Mouse (Mus musculus) megakaryocyte-erythroid progenitor cell, adult 5-6 weeks (primary cell): ENCODE measurements around the gene Irgm1. TPM values are rescaled to one million over a fixed set of nuclear protein-coding genes. Genes with fewer than 3 reads are reported as not detected.
"Not testable (repeated sequence)": the region's sequence is repeated elsewhere in the genome, so short reads cannot be mapped to it uniquely, and the experiment has no call there.

Source experiments
- ATAC-seq: replicated peaks from 2 replicates; pipeline ENCODE4 v1.8.0; 2016; ENCODE audit warnings: mild to moderate bottlenecking, inconsistent platforms; ENCODE audit not compliant: severe bottlenecking, poor library complexity, low FRiP score, low TSS enrichment
- total RNA-seq, 2 experiments: library from RNA; stranded (forward) in 1 of 2; stranded (reverse) in 1 of 2; fragments of 200-1000, 215-1000 nt in 1 of 2; fragments of >200 nt in 1 of 2; fragmentation: Nextera tagmentation in 1 of 2; gene quantifications; 2 replicates each; pipeline ENCODE4 v1.2.3; 2014 to 2017

Irgm1 gene
- total RNA-seq, 2 experiments from 2014 or later: 43.3 to 53.9 TPM

- ATAC-seq: no peak
These were observed 8.6 kb downstream of the Irgm1 start for GRCm38 (mm10) chr11:48862784-48863319.

- no peak for ATAC-seq
These were observed 12.5 kb downstream of the Irgm1 start for GRCm38 (mm10) chr11:48859014-48859413.

- peak; percentile 55 for ATAC-seq
These were observed 17.9 kb downstream of the Irgm1 start for GRCm38 (mm10) chr11:48853474-48854180.

GRCm38 (mm10) chr11:48852624-48853473 lies 18.6 kb downstream of the Irgm1 start:
- peak; percentile 2; the same call in 1 of the 2 replicates for ATAC-seq

GRCm38 (mm10) chr11:48852190-48852589 lies 19.3 kb downstream of the Irgm1 start:
- ATAC-seq: no peak

- no peak for ATAC-seq
These were observed 20.1 kb downstream of the Irgm1 start for GRCm38 (mm10) chr11:48851270-48851995.

GRCm38 (mm10) chr11:48850240-48850639 lies 21.2 kb downstream of the Irgm1 start:
- no peak for ATAC-seq

- no peak for ATAC-seq
These were observed 24.6 kb downstream of the Irgm1 start for GRCm38 (mm10) chr11:48846881-48847280.

- not testable (repeated sequence) for ATAC-seq
These were observed 25.1 kb downstream of the Irgm1 start for GRCm38 (mm10) chr11:48846362-48846761.

- no peak for ATAC-seq
These were observed 26.2 kb downstream of the Irgm1 start for GRCm38 (mm10) chr11:48845244-48845815.

- no peak for ATAC-seq
These were observed 27.2 kb downstream of the Irgm1 start for GRCm38 (mm10) chr11:48844309-48844708.

GRCm38 (mm10) chr11:48843202-48843601 lies 28.3 kb downstream of the Irgm1 start:
- no peak for ATAC-seq

GRCm38 (mm10) chr11:48842378-48842792 lies 29.1 kb downstream of the Irgm1 start:
- no peak for ATAC-seq

GRCm38 (mm10) chr11:48841213-48841612 lies 30.3 kb downstream of the Irgm1 start:
- ATAC-seq: no peak

GRCm38 (mm10) chr11:48840805-48841204 lies 30.7 kb downstream of the Irgm1 start:
- ATAC-seq: no peak

- ATAC-seq: no peak
These were observed 32.4 kb downstream of the Irgm1 start for GRCm38 (mm10) chr11:48838879-48839680.

- peak; percentile 44 for ATAC-seq
These were observed 33.2 kb downstream of the Irgm1 start for GRCm38 (mm10) chr11:48838181-48838797.
